Mouse (Mus musculus) ES-Bruce4 (cell line): ENCODE measurements around the gene Pde11a.

ENCODE experiments used
- CTCF ChIP-seq: IDR thresholded peaks from one replicate; pipeline ENCODE4 v1.8.1; 2011; ENCODE audit warnings: low read depth, low read length
- EP300 ChIP-seq: IDR thresholded peaks from 2 replicates; pipeline ENCODE4 v1.6.1; 2011; ENCODE audit warnings: low read depth, low read length; ENCODE audit not compliant: insufficient read depth
- POLR2A ChIP-seq: IDR thresholded peaks from one replicate; pipeline ENCODE4 v1.8.1; 2011; ENCODE audit warnings: low read length; ENCODE audit not compliant: insufficient read depth

DNA sequence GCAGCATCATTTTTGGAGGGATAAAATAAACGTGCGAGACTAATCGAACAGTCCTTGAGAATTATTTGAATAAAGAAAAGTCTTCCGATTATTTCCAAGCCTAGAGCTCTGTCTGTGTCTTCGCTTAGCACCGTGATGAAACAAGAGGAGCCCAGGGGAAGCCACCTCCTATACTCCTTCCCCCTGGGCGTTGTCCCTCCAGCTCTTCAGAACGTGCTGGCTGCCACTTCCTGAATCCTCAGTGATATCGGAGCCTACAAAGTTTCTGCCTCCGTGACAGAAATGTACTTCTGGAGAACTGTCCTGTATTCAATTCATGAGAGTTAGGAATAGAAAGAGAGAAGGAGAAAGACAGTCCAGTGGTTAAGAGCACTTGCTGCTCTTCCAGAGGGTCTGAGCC, 74.3 kb downstream of the Pde11a start:
- no peak for TF ChIP-seq CTCF
- no peak for TF ChIP-seq POLR2A
- TF ChIP-seq EP300, result no peak
